Comparison of ENCODE assay signal across 10 mouse cellular contexts in genomic region chr1:132799258-132799657, GRCm38 (mm10). TPM values are rescaled to one million over a fixed set of nuclear protein-coding genes. Genes with fewer than 3 reads are reported as not detected.
A peak's percentile ranks its signal among the peaks of the same experiment; 100 is the strongest.
DNase-seq lines count a peak whose midpoint lies in the region; ATAC-seq and TF ChIP-seq lines count a peak whose summit lies in the region.
"Had no signal": no experiment of that assay in that cellular context is flagged by ENCODE, and none has a peak within 500 bp of the region (broad histone marks: within the 10 kb centered on the region; RNA-seq: fewer than 3 reads in every experiment).

No protein-coding gene starts in this region.

- 5% methylated on average over 6 of the region's 6 CpGs for WGBS in hindbrain, embryonic 14.5 days
- 14% methylated on average over 6 of the region's 6 CpGs for WGBS in hindbrain, embryonic 16.5 days
- WGBS in limb, embryonic 11.5 days: 2% methylated on average over 6 of the region's 6 CpGs

- TF ChIP-seq POLR2A in CH12.LX (IDR thresholded peaks at IDR 0.05; ENCODE audit: low read depth, low read length): no peak
- TF ChIP-seq POLR2A in brain, embryonic 14.5 days (IDR thresholded peaks at IDR 0.05; ENCODE audit: borderline replicate concordance, extremely low read depth, insufficient read depth, insufficient read length, poor library complexity, severe bottlenecking): no peak

- H3K9me3 ChIP-seq in hindbrain, embryonic 14.5 days (ENCODE audit: control insufficient read depth, low read length): no peaks in the 10 kb centered on the region
- no peaks in the 10 kb centered on the region for H3K9me3 ChIP-seq in hindbrain, embryonic 16.5 days (ENCODE audit: control insufficient read depth, low read length)
- peaks cover 2% of the 10 kb centered on the region for H3K9me3 ChIP-seq in CH12.LX (replicated peaks; ENCODE audit: low read length)
- H3K9me3 ChIP-seq in limb, embryonic 11.5 days (ENCODE audit: control insufficient read depth, low read length): no peaks in the 10 kb centered on the region
- H3K9me3 ChIP-seq: embryonic facial prominence, embryonic 13.5 days; midbrain, embryonic 15.5 days had no signal

- in situ Hi-C loops in CH12.LX (cut with MboI; ENCODE audit: low pct_ligation_motif_present, low pct_unique_long_range_greater_than_20kb, low sequenced_read_pairs): no loop called here

- TF ChIP-seq CTCF in CH12.LX (conservative IDR thresholded peaks at IDR 0.05 in 1 of 2, IDR thresholded peaks at IDR 0.05 in 1 of 2; ENCODE audit: low read depth in 2 of 2, low read length in 2 of 2): no peak
- TF ChIP-seq CTCF in brain, embryonic 14.5 days (IDR thresholded peaks at IDR 0.05; ENCODE audit: borderline replicate concordance, extremely low read depth, insufficient read depth, insufficient read length): no peak

- no peak for TF ChIP-seq EP300 in CH12.LX (IDR thresholded peaks at IDR 0.05; ENCODE audit: low read length)

- no peak overlapping the region for H3K4me3 ChIP-seq in hindbrain, embryonic 14.5 days (replicated peaks; ENCODE audit: low read length)
- H3K4me3 ChIP-seq in hindbrain, embryonic 16.5 days (ENCODE audit: low read length): no peak overlapping the region
- H3K4me3 ChIP-seq in CH12.LX (replicated peaks in 1 of 3; ENCODE audit: low read depth in 2 of 3, low read length in 2 of 3, poor library complexity in 1 of 3): no peak overlapping the region
- no peak overlapping the region for H3K4me3 ChIP-seq in limb, embryonic 11.5 days (ENCODE audit: low read depth, low read length)
- H3K4me3 ChIP-seq: embryonic facial prominence, embryonic 13.5 days; midbrain, embryonic 15.5 days had no signal

- peak; percentile 40 for DNase-seq in hindbrain, embryonic 14.5 days (ENCODE audit: low spot score)
- peak; percentile 6 for DNase-seq in CH12.LX (ENCODE audit: extremely low read depth)
- DNase-seq in brain, embryonic 14.5 days (ENCODE audit: low read depth): peak; percentile 61
- peak; percentile 67 for DNase-seq in limb, embryonic 11.5 days (ENCODE audit: low spot score)
- no peak for DNase-seq in left cerebral cortex, postnatal 10 days (ENCODE audit: extremely low spot score in 1 of 2, low spot score in 2 of 2)
- DNase-seq in layer of hippocampus, adult 11-12 months (ENCODE audit: low spot score): no peak
- DNase-seq in spleen, postnatal 4 days (ENCODE audit: low spot score in 2 of 2): no peak

- H3K9ac ChIP-seq in hindbrain, embryonic 14.5 days: no peak overlapping the region
- no peak overlapping the region for H3K9ac ChIP-seq in hindbrain, embryonic 16.5 days (ENCODE audit: low read depth, low read length)
- H3K9ac ChIP-seq in CH12.LX (ENCODE audit: insufficient read depth, low read depth): no peak overlapping the region
- H3K9ac ChIP-seq in limb, embryonic 11.5 days (ENCODE audit: low read length): no peak overlapping the region
- H3K9ac ChIP-seq: embryonic facial prominence, embryonic 13.5 days; midbrain, embryonic 15.5 days had no signal

- no peaks in the 10 kb centered on the region for H3K79me2 ChIP-seq in CH12.LX (replicated peaks; ENCODE audit: control insufficient read depth, extremely low read depth, insufficient read depth, poor library complexity, severe bottlenecking)

- H3K4me1 ChIP-seq in hindbrain, embryonic 14.5 days (replicated peaks; ENCODE audit: control insufficient read depth, insufficient read depth, low read length): peaks cover 17% of the 10 kb centered on the region
- H3K4me1 ChIP-seq in hindbrain, embryonic 16.5 days (ENCODE audit: control insufficient read depth, insufficient read depth, low read depth, low read length): peaks cover 11% of the 10 kb centered on the region
- no peaks in the 10 kb centered on the region for H3K4me1 ChIP-seq in CH12.LX (ENCODE audit: control insufficient read depth in 1 of 2, insufficient read depth in 2 of 2)
- no peaks in the 10 kb centered on the region for H3K4me1 ChIP-seq in limb, embryonic 11.5 days (ENCODE audit: control insufficient read depth, insufficient read depth, low read length)
- H3K4me1 ChIP-seq: embryonic facial prominence, embryonic 13.5 days had no signal

- TF ChIP-seq RAD21 in CH12.LX (IDR thresholded peaks at IDR 0.05; ENCODE audit: low read depth, low read length): no peak

- H3K4me2 ChIP-seq in hindbrain, embryonic 14.5 days (replicated peaks): no peak overlapping the region
- no peak overlapping the region for H3K4me2 ChIP-seq in hindbrain, embryonic 16.5 days (ENCODE audit: low read length)
- H3K4me2 ChIP-seq in CH12.LX (ENCODE audit: insufficient read depth, low read depth, poor library complexity, severe bottlenecking): no peak overlapping the region
- H3K4me2 ChIP-seq in limb, embryonic 11.5 days (ENCODE audit: low read depth, severe bottlenecking): no peak overlapping the region
- H3K4me2 ChIP-seq: embryonic facial prominence, embryonic 13.5 days; midbrain, embryonic 15.5 days had no signal

- intact Hi-C loops in left cerebral cortex, postnatal 10 days (cut with DNase I): no loop called here

- dilution Hi-C loops in CH12.LX (cut with MboI; ENCODE audit: extremely low pct_ligation_motif_present, extremely low pct_unique_long_range_greater_than_20kb, low sequenced_read_pairs): no loop called here

- H3K27me3 ChIP-seq in hindbrain, embryonic 14.5 days (ENCODE audit: control insufficient read depth, insufficient read depth, low read length): no peaks in the 10 kb centered on the region
- H3K27me3 ChIP-seq in hindbrain, embryonic 16.5 days (replicated peaks; ENCODE audit: control insufficient read depth, insufficient read depth, low read length): no peaks in the 10 kb centered on the region
- H3K27me3 ChIP-seq in CH12.LX (replicated peaks): peaks cover 78% of the 10 kb centered on the region
- H3K27me3 ChIP-seq in limb, embryonic 11.5 days (ENCODE audit: control insufficient read depth, insufficient read depth, low read length): peaks cover 6% of the 10 kb centered on the region; the same call in 1 of the 2 replicates
- H3K27me3 ChIP-seq: midbrain, embryonic 15.5 days had no signal

- no peak overlapping the region for H3K27ac ChIP-seq in hindbrain, embryonic 14.5 days
- H3K27ac ChIP-seq in hindbrain, embryonic 16.5 days (ENCODE audit: low read depth, low read length): no peak overlapping the region
- no peak overlapping the region for H3K27ac ChIP-seq in CH12.LX (ENCODE audit: insufficient read depth, low read depth)
- no peak overlapping the region for H3K27ac ChIP-seq in limb, embryonic 11.5 days (replicated peaks; ENCODE audit: low read depth, low read length)
- H3K27ac ChIP-seq: embryonic facial prominence, embryonic 13.5 days; midbrain, embryonic 15.5 days had no signal

- ATAC-seq in hindbrain, embryonic 14.5 days (ENCODE audit: low FRiP score): no peak
- no peak for ATAC-seq in hindbrain, embryonic 16.5 days
- no peak for ATAC-seq in limb, embryonic 11.5 days (ENCODE audit: insufficient number of reproducible peaks, low FRiP score, low TSS enrichment, low read depth)
- ATAC-seq: midbrain, embryonic 15.5 days had no signal

- H3K36me3 ChIP-seq in hindbrain, embryonic 14.5 days (replicated peaks; ENCODE audit: control insufficient read depth, insufficient read depth): no peaks in the 10 kb centered on the region
- H3K36me3 ChIP-seq in hindbrain, embryonic 16.5 days (ENCODE audit: control insufficient read depth, insufficient read depth, low read length): no peaks in the 10 kb centered on the region
- no peaks in the 10 kb centered on the region for H3K36me3 ChIP-seq in CH12.LX (replicated peaks in 1 of 2; ENCODE audit: control insufficient read depth in 1 of 2, insufficient read depth in 1 of 2, low read length in 1 of 2)
- no peaks in the 10 kb centered on the region for H3K36me3 ChIP-seq in limb, embryonic 11.5 days (ENCODE audit: control insufficient read depth, insufficient read depth, low read length)
- H3K36me3 ChIP-seq: embryonic facial prominence, embryonic 13.5 days; midbrain, embryonic 15.5 days had no signal

TF ChIP-seq in CH12.LX, 34 proteins besides CTCF, POLR2A, EP300 and RAD21:
- TF ChIP-seq UBTF (IDR thresholded peaks at IDR 0.05; ENCODE audit: low read depth, low read length) (no peak), USF1 (IDR thresholded peaks at IDR 0.05; ENCODE audit: low read depth, low read length) (no peak), MAFK (IDR thresholded peaks at IDR 0.05; ENCODE audit: insufficient replicate concordance, low read length) (no peak), MAZ (IDR thresholded peaks at IDR 0.05; ENCODE audit: low read depth, low read length) (no peak), SMC3 (IDR thresholded peaks at IDR 0.05; ENCODE audit: low read depth, low read length) (no peak), RCOR1 (conservative IDR thresholded peaks at IDR 0.05; ENCODE audit: low read depth, low read length) (no peak), KAT2A (IDR thresholded peaks at IDR 0.05; ENCODE audit: insufficient replicate concordance, low read length) (no peak), MEF2A (IDR thresholded peaks at IDR 0.05; ENCODE audit: borderline replicate concordance, low read depth, low read length) (no peak), SIN3A (IDR thresholded peaks at IDR 0.05; ENCODE audit: low read length) (no peak), PAX5 (IDR thresholded peaks at IDR 0.05; ENCODE audit: low read length) (no peak), MXI1 (IDR thresholded peaks at IDR 0.05; ENCODE audit: low read depth, low read length) (no peak), ETS1 (conservative IDR thresholded peaks at IDR 0.05; ENCODE audit: low read depth, low read length) (no peak), E2F4 (IDR thresholded peaks at IDR 0.05; ENCODE audit: insufficient replicate concordance, low read depth, low read length) (no peak), ZC3H11A (IDR thresholded peaks at IDR 0.05; ENCODE audit: low read depth, low read length) (no peak), BHLHE40 (IDR thresholded peaks at IDR 0.05; ENCODE audit: low read depth, low read length) (no peak), JUND (conservative IDR thresholded peaks at IDR 0.05; ENCODE audit: low read depth, low read length) (no peak), ELF1 (IDR thresholded peaks at IDR 0.05; ENCODE audit: low read depth, low read length) (no peak)

RNA-seq across cellular contexts. Expression of gene Nfasc, which starts 57.7 kb away (rescaled TPM):
- polyA plus RNA-seq in hindbrain, embryonic 14.5 days (2014; fragmentation: Nextera tagmentation; extraction: Ambion mirVana): 42.8 and 44.9 TPM in 2 replicates
- 36.1 and 40.0 TPM in 2 replicates for polyA plus RNA-seq in hindbrain, embryonic 16.5 days (2015; fragmentation: Nextera tagmentation; extraction: Ambion mirVana)
- total RNA-seq in CH12.LX (2012; rRNA removed): not detected in 2 replicates
- total RNA-seq in CH12.LX (2014; rRNA removed): not detected in 2 replicates
- 0.04 TPM in 1 of 2 replicates, not detected in the other for polyA plus RNA-seq in CH12.LX (2012; ENCODE audit: insufficient read length, low read depth)
- polyA plus RNA-seq in brain, embryonic 14.5 days (2012; rRNA removed): 45.7 and 65.9 TPM in 2 replicates
- polyA plus RNA-seq in limb, embryonic 11.5 days (2014; fragmentation: Nextera tagmentation; extraction: Ambion mirVana): 0.99 and 1.4 TPM in 2 replicates
- 100 to 1,000 TPM; 125 to 134 TPM for total RNA-seq in left cerebral cortex, postnatal 10 days (2021)

Comparison
In these comparisons a context has a peak if more than half of its experiments do, and no peak if none do; other contexts are left out.
1. DNase-seq: peak in hindbrain, embryonic 14.5 days (single experiment), CH12.LX (single experiment), brain, embryonic 14.5 days (single experiment) and limb, embryonic 11.5 days (single experiment); none in left cerebral cortex, postnatal 10 days (0 of 2), layer of hippocampus, adult 11-12 months (single experiment) and spleen, postnatal 4 days (0 of 2).
2. RNA of gene Nfasc, which starts 57.7 kb away (polyA plus RNA-seq): 45.7 to 65.9 TPM in brain, embryonic 14.5 days, 42.8 to 44.9 TPM in hindbrain, embryonic 14.5 days and 36.1 to 40.0 TPM in hindbrain, embryonic 16.5 days; 0.99 to 1.4 TPM in limb, embryonic 11.5 days and 0.04 TPM in CH12.LX; every median in the first group is over 10 times any median in the second.